Mouse (Mus musculus) ES-E14 (cell line): ENCODE measurements around the gene Dmrt1. TPM values are rescaled to one million over a fixed set of nuclear protein-coding genes. Genes with fewer than 3 reads are reported as not detected.

ENCODE experiments used
- DNase-seq: peaks from one replicate; pipeline ENCODE4 v3.0.0-alpha.2; 2013; ENCODE audit warnings: low read depth, low spot score
- H3K27ac ChIP-seq: 2 replicates; pipeline ENCODE4 v1.5.1; 2012; ENCODE audit warnings: low read depth, mild to moderate bottlenecking, low read length, moderate library complexity, mixed read lengths; ENCODE audit not compliant: poor library complexity, insufficient read depth, severe bottlenecking
- H3K36me3 ChIP-seq: 2 replicates; pipeline ENCODE4 v1.6.1; 2012; ENCODE audit warnings: mild to moderate bottlenecking, low read length, moderate library complexity, mixed read lengths; ENCODE audit not compliant: control insufficient read depth, poor library complexity, insufficient read depth, severe bottlenecking
- H3K4me1 ChIP-seq, 2 experiments: fragments of 150-350 bp in 1 of 2; sonication (generic) in 1 of 2; 2 replicates each; pipeline ENCODE4 v1.6.1; 2012; ENCODE audit warnings: low read length in 2 of 2, mild to moderate bottlenecking in 1 of 2, mixed read lengths in 1 of 2; ENCODE audit not compliant: control insufficient read depth in 2 of 2, insufficient read depth in 2 of 2, poor library complexity in 1 of 2
- H3K4me3 ChIP-seq, 2 experiments: fragments of 150-350 bp in 1 of 2; sonication (generic) in 1 of 2; 2 replicates each; pipeline ENCODE4 v1.5.1; 2012; ENCODE audit warnings: low read length in 2 of 2, low read depth in 1 of 2, mild to moderate bottlenecking in 1 of 2, mixed read lengths in 1 of 2; ENCODE audit not compliant: insufficient read depth in 1 of 2, poor library complexity in 1 of 2, severe bottlenecking in 1 of 2
- H3K9ac ChIP-seq: 2 replicates; pipeline ENCODE4 v1.6.1; 2012; ENCODE audit warnings: low read depth, mild to moderate bottlenecking, low read length, mixed read lengths; ENCODE audit not compliant: poor library complexity, insufficient read depth, severe bottlenecking
- H3K9me3 ChIP-seq: fragments of 150-350 bp; sonication (generic); 2 replicates; pipeline ENCODE4 v1.6.1; 2012; ENCODE audit warnings: low read depth, mild to moderate bottlenecking, low read length; ENCODE audit not compliant: control insufficient read depth, insufficient read depth
- CHD2 ChIP-seq: IDR thresholded peaks from 2 replicates; pipeline ENCODE4 v1.6.1; 2014; ENCODE audit warnings: mild to moderate bottlenecking, low read depth, low read length, inconsistent platforms
- HCFC1 ChIP-seq: IDR thresholded peaks from 2 replicates; pipeline ENCODE4 v1.6.1; 2012; ENCODE audit warnings: low read length, inconsistent platforms, borderline replicate concordance; ENCODE audit not compliant: insufficient read depth
- MAFK ChIP-seq: IDR thresholded peaks from 2 replicates; pipeline ENCODE4 v1.6.1; 2014; ENCODE audit warnings: mild to moderate bottlenecking, low read depth, low read length, inconsistent platforms; ENCODE audit not compliant: insufficient read depth
- ZC3H11A ChIP-seq: IDR thresholded peaks from 2 replicates; pipeline ENCODE4 v1.6.1; 2012; ENCODE audit warnings: low read depth, mild to moderate bottlenecking, inconsistent platforms, low read length, borderline replicate concordance
- ZNF384 ChIP-seq: IDR thresholded peaks from 2 replicates; pipeline ENCODE4 v1.6.1; 2012; ENCODE audit warnings: low read depth, low read length, inconsistent platforms
- in situ Hi-C, 2 experiments: fragments of 600-800 bp; cut with MboI; formaldehyde crosslinking; loops; one replicate each; pipeline ENCODE4 v1.15.1; 2025; ENCODE audit warnings: low sequenced_read_pairs in 2 of 2, inconsistent platforms in 1 of 2; ENCODE audit not compliant: unreplicated experiment in 2 of 2
- total RNA-seq: library from RNA; depleted of rRNA; stranded (reverse); fragments of 300-350 nt; gene quantifications from 2 replicates; pipeline ENCODE4 v1.2.3, GENCODE M21; 2012

Dmrt1 gene
- total RNA-seq, 1 experiment: 12.3 TPM

GRCm38 (mm10) chr19:25635119-25635518 lies 129.7 kb downstream of the Dmrt1 start:
- in situ Hi-C loops: loop anchor here (10.0 to 25.0 kb wide), 3 partner anchors 90 to 530 kb away; no protein-coding TSS in a partner anchor
- no peak overlapping the region for H3K27ac ChIP-seq
- no peak overlapping the region for H3K4me3 ChIP-seq
- DNase-seq: no peak
- 0 out of 4 replicates have a peak, but pooled peaks cover 0 to 2% of the 10 kb centered on the region in 2 experiments for H3K4me1 ChIP-seq
- no peaks in the 10 kb centered on the region for H3K36me3 ChIP-seq
- H3K9ac ChIP-seq: no peak overlapping the region
- no peaks in the 10 kb centered on the region for H3K9me3 ChIP-seq
- TF ChIP-seq ZC3H11A (no peak), ZNF384 (no peak), HCFC1 (no peak), CHD2 (no peak), MAFK (no peak)

GRCm38 (mm10) chr19:25635622-25636244 lies 130.3 kb downstream of the Dmrt1 start:
- in situ Hi-C loops: loop anchor here (10.0 to 25.0 kb wide), 3 partner anchors 91 to 531 kb away; no protein-coding TSS in a partner anchor
- Histone ChIP-seq H3K4me1 (0 out of 4 replicates have a peak, but pooled peaks cover 0 to 2% of the 10 kb centered on the region in 2 experiments), H3K9ac (no peak overlapping the region), H3K9me3 (no peaks in the 10 kb centered on the region), H3K4me3 (peak overlapping the region in 1 of 2 experiments; percentile 51; a peak in 2 of 4 replicates), H3K27ac (no peak overlapping the region), H3K36me3 (no peaks in the 10 kb centered on the region)
- TF ChIP-seq ZC3H11A (peak; percentile 99), ZNF384 (no peak), MAFK (no peak), HCFC1 (no peak), CHD2 (no peak)
- peak; percentile 59 for DNase-seq

GRCm38 (mm10) chr19:25638766-25639361 lies 133.4 kb downstream of the Dmrt1 start:
- H3K36me3 ChIP-seq: no peaks in the 10 kb centered on the region
- TF ChIP-seq ZC3H11A (no peak), ZNF384 (no peak), MAFK (no peak), HCFC1 (no peak), CHD2 (no peak)
- H3K4me1 ChIP-seq: 0 out of 4 replicates have a peak, but pooled peaks cover 0 to 2% of the 10 kb centered on the region in 2 experiments
- in situ Hi-C loops: loop anchor here (10.0 to 25.0 kb wide), 3 partner anchors 94 to 534 kb away; no protein-coding TSS in a partner anchor
- H3K9me3 ChIP-seq: no peaks in the 10 kb centered on the region
- H3K4me3 ChIP-seq: no peak overlapping the region
- no peak overlapping the region for H3K9ac ChIP-seq
- no peak for DNase-seq
- H3K27ac ChIP-seq: no peak overlapping the region

- Histone ChIP-seq H3K4me1 (no peaks in the 10 kb centered on the region), H3K9me3 (no peaks in the 10 kb centered on the region), H3K27ac (no peak overlapping the region), H3K9ac (no peak overlapping the region), H3K36me3 (no peaks in the 10 kb centered on the region), H3K4me3 (no peak overlapping the region)
- TF ChIP-seq CHD2 (no peak), ZNF384 (no peak), HCFC1 (no peak), MAFK (no peak), ZC3H11A (no peak)
- in situ Hi-C loops: loop anchor here (25.0 kb wide), 1 partner anchor 304 kb away; no protein-coding TSS in a partner anchor
- DNase-seq: no peak
Measured at GRCm38 (mm10) chr19:25641786-25642185, 136.4 kb downstream of the Dmrt1 start.

GRCm38 (mm10) chr19:25647136-25647535 lies 141.7 kb downstream of the Dmrt1 start:
- no peak for DNase-seq
- Histone ChIP-seq H3K4me3 (no peak overlapping the region), H3K9ac (no peak overlapping the region), H3K27ac (no peak overlapping the region), H3K36me3 (no peaks in the 10 kb centered on the region), H3K9me3 (no peaks in the 10 kb centered on the region), H3K4me1 (no peaks in the 10 kb centered on the region)
- no peak for TF ChIP-seq ZNF384
- no peak for TF ChIP-seq MAFK
- TF ChIP-seq ZC3H11A: no peak
- no peak for TF ChIP-seq HCFC1
- no peak for TF ChIP-seq CHD2
- in situ Hi-C loops: loop anchor here (25.0 kb wide), 1 partner anchor 310 kb away; no protein-coding TSS in a partner anchor
